Mouse (Mus musculus) liver, adult 2 months (tissue): ENCODE data around the gene Polr2f.

Experiments used
- CTCF ChIP-seq: fragments of 200-500 bp; IDR thresholded peaks from 2 replicates; pipeline ENCODE4 v1.5.1; 2011; ENCODE audit warnings: low read depth, low read length, control low read depth
- POLR2A ChIP-seq: fragments of 200-500 bp; IDR thresholded peaks from 2 replicates; pipeline ENCODE4 v1.6.1; 2011; ENCODE audit warnings: low read length, control low read depth; ENCODE audit not compliant: insufficient read depth; ENCODE audit errors: extremely low read depth

DNA sequence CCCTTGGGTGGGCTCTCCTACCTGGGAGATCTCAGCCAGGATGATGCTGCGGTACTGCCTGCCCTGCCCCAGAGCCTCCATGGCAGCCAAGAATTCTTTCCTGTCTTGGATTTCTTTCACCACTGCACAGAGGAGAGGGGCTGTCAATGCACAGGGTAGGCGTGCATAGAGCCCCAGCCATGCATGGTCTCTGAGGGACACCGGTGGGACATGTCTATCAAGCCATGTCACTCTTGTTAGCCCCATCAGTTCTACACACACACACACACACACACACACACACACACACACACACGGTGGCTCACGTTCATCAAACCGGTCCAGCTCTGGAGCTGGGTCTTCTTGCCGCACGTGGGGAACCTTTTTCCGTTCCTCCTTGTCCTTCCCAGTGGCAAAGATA, 5.5 kb upstream of the Polr2f start:
- TF ChIP-seq CTCF (no peak), POLR2A (no peak)
